Mouse (Mus musculus): ENCODE measurements around the gene Obscn.
A peak's percentile ranks its signal among the peaks of the same experiment; 100 is the strongest.

The Obscn gene

DNA sequence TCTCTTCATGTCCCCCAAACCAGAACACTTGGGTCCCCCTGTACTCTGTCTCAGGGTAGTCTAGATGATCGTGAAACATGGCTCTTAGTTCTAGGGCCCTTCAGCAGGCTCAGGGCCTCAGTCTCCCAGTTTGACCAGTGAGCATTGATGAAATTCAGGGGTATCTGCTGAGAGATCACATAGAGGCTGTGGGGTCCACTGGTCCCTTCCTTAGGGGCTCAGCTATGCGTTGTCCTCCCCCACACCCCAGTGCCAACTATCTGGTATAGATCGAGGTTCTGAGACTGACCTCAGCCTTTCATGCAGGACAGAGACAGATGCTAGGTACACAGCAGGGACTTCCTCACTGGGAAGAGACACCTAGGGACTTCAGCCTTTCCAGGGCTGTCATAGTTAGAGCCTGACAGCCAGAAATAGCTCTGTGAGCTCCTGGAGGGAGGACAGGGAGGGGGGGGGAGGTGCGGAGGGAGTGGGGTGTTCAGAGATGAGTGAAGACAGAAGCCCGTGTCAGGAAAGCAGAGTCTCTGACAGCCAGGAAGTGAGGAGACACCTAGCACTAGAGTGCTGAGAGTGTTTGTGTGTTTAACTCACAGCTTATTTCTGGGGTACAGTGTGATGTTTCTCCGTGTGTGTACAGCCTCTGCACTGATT lies 152.4 kb downstream of the Obscn start:
- DNase-seq (ENCODE audit: low spot score in 2 of 2), result no peak

DNA sequence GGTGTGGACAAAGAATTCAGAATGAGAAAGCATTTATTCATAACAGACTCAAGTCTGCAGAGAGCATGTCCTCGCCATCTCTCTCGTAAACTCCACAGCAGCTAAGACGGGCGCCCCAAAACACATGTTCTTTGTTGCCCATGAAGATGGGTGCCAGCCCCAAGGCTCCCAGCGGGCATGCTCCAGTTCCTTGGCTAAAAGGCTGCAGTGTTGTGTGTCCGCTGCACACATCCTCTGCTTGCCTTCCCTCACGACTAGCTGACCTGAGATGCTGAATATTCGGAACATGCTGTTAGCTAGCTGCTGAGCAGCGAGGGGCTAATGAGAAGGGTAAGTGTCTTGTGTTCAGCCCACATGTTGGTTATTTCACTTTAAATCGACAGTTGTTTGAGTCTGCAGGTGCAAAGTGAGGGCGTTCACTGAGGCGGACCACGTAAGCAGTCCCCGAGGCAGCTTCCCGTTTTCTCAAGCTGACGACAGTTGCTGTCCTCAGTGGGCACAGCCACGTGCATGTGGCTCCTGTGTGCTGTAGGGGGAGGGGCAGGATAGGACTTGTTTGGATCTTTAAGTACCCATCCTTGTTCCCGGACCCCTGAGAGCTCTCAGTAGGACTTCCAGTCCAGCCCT lies 153.6 kb downstream of the Obscn start:
- no peak for DNase-seq (ENCODE audit: low spot score in 2 of 2)

DNA sequence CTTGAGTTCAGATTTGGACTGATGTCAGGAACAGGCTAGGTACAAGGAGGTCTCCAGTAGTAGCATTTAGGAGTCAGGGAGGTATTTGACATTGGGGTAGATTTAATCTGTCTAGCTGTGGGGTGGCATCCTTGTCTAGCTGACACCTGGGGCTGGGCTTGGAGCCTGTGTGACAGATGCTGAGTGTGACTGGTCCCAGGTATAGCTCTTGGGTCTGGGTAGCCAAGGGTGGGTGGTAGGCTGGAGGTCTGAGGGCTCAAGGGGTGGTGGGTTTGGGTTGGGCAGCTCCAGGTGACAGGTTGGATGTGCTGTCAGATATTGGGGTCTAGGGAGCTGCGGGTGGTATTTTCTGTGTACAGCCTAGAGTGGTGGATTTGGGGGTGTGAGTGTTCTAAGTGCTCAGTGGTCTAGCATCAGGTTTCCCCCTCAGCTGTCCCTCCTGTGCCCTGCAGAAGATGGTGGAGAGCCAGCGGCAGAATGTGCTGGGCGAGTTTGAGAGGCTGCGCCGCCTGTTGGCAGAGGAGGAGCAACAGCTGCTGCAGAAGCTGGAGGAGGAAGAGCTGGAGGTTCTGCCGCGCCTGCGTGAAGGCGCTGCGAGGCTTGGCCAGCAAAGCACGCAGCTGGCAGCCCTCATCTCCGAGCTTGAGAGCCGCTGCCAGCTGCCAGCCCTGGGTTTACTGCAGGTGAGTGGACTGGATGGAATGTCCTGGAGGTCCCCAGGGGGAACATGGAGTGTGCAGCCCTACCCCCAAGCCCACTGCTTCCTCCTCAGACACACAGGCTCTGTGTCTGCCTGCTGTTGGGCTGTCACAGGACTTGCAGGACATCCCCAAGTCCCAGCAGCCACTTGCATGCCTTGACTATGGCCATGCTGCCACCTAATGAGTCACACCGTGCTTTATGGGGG lies 154.4 kb downstream of the Obscn start:
- DNase-seq (ENCODE audit: low spot score in 2 of 2), result peak in 1 of 2 experiments; percentile 65

DNA sequence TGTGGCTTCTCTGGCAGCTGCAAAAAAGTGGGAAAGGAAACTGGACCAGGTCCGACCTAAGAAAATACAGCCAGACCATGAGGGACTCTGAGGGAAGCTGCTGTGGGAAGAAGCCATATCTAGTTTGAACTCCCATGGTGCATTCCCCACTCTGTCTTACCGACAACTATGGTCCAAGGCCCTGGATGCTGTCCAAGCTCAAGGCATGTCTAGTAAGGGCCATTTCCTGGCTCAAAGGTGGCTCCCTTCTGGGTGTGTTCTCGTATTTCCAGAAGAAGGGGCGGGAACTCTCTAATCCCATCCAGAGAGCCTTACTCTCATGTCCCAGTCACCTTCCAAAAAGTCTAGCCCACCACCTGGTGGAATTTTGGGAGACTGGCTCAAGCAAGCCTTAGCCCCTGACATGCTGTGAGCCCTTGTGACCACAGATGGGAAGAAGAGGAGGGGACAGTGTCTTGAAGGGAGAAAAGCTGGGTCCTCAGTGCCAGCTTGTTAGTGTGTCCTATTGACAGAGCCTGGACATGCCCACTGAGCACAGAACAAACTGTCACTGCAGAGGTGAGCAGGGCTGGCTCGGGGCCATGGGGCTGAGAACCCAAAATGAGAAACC lies 155.7 kb downstream of the Obscn start:
- no peak for DNase-seq (ENCODE audit: low spot score in 2 of 2)

DNA sequence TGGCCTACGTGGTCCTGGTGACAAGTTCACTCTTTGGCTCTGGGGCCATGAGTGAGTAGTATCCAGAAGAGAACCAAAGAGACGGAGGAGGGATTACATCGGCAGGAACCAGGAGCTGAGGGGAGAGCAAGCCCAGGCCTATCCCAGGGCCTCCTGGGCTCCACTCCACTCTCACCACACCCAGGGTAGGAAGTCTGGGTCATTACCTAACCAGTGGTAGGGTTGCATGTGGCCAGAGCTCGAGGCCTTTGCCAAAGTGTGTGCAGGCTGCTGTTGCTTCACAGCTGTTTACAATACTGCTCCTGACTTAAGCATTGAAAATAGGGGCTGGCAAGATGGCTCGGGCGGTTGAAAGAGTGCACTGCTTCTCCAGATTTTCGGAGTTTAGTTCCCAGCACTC lies 156.5 kb downstream of the Obscn start:
- no peak for DNase-seq (ENCODE audit: low spot score in 2 of 2)

DNA sequence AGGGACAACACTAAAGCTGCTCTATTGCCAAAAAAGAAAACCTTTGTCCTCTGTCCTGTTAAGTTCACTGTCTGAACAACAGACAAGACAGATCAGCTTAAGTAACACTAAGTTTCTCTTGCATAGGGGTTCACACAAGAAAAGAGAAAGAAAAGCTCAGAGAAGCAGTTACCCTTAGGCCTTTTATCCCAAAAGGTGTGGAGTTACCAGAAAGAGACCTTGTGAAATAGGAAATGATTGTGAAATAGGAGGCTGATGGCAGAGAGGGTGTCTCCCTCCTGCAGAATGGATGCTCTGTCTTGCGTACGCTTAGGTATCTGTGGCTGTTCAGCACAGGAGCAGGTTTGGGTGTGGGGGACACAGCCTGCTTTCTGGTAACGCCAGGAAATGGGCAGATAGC lies 157.0 kb downstream of the Obscn start:
- no peak for DNase-seq (ENCODE audit: low spot score in 2 of 2)

DNA sequence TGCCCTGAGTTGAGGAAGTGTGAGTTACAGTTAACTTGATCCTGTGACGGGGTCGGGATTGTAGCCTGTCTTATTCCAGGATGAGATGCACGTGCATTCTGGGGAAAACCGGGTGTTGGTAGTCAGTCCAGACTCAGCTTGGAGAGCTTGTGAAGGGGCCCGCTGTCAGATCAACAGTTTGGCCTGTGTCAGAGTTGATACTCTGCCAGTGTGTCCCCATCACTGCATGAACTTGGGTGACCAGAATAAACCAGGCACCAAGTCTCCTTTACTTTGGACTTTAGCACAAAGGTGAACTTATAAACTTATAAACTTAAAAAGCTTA lies 157.5 kb downstream of the Obscn start:
- DNase-seq (ENCODE audit: low spot score in 2 of 2), result no peak

DNA sequence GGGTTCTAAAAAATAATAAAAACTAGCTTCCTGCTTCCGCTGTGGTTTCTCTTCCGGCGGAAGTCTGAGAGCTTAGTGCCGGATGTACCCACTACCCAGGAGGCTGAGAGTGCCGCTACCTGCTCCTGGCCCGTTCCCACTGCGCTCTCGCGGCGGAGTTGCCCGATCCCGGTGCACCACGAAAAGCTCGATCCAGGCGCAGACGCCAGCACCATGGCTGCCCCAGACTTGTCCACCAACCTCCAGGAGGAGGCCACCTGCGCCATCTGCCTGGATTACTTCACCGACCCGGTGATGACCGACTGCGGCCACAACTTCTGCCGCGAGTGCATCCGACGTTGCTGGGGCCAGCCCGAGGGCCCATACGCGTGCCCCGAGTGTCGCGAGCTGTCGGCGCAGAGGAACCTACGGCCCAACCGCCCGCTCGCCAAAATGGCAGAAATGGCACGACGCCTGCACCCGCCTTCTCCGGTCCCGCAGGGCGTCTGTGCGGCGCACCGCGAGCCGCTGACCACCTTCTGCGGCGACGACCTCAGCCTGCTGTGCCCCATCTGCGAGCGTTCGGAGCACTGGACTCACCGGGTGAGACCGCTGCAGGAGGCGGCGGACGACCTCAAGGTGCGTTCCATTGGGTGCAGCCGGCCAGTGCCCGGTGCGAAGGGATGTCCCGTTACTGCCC lies 158.0 kb downstream of the Obscn start, which contains the start of gene Trim11:
Gene Trim11, plus strand, starts transcription at position 67 of the 679 bp plus-strand sequence.
- peak in 1 of 2 experiments; percentile 51 for DNase-seq (ENCODE audit: low spot score in 2 of 2)

DNA sequence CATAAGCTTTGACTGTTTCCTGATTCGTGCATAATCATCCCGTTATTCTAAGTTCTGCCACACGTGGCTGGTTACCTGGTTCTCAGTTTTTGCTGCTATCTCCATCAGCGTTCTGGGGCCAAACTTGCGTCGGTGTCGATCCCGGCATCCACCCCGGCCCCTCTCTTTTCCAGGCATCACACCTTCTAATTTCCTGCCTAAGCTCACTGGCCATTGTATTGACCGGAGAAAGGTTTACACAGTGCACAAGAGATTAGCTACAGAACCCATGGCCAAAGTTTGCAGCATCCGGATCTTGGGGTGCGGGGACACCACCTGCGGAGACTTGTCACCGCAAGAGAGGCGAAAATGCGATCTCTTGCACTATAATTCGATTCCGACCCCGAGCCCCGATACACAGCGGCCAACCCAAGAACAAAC lies 158.6 kb downstream of the Obscn start:
- no peak for DNase-seq (ENCODE audit: low spot score in 2 of 2)

DNA sequence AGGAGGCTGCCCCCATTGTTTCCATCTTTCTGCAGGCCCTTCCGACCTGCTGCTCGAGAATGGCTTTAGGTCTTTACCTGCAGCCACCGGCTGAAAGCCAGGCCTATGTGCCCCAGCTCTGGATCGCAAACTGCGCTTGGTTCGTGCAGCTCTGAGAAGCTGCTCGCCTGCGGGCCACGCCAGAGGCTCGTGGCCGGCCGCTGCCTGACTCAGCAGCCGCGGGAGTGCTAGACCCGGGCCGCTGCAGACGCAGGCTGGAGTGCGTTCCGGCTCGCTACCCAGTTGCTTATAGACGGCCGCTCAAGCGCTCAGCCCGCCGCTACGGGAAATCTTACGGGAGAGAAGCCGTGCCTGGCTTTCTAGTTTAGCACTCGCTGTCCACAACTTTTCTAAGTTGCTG lies 159.1 kb downstream of the Obscn start:
- DNase-seq (ENCODE audit: low spot score in 2 of 2), result no peak

DNA sequence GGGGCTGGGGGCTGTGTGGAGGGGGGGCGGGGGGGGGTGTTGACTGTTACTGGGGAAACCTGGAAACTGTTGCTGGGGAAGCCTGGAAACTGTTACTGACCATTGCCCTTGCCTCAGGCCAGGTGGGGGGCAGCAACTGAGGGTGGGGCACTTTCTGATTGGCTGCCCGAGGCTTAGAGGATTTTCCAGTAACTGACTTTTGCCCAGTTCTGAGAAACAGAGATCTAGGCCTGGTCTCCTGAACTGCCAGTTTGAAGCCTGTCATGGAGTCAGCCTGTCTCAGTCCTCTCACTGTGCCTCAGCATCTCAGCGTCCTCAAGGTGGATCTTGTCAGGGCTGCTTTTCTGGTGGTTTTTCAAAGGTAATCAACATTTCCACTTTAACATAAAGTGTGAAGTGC lies 161.8 kb downstream of the Obscn start:
- no peak for DNase-seq (ENCODE audit: low spot score in 2 of 2)

DNA sequence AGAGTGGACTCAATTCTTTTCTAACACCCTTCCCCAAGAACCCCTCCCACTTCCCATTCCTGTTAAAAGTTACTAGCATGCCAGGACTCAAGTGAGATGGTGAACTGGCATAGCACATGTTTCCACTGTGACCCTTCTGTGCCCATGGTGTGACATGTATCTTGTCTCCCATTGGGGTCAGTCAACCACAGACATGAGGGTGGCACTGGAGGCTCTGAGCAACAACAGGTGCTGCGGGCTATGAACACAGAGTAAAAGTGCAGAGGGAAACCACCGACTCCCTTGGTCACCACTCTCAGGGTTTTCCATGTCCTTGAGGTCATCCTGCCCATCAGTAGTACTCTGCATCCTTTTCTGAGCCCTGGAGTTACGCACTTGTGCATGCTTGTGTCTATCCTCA lies 164.4 kb downstream of the Obscn start:
- DNase-seq (ENCODE audit: low spot score in 2 of 2), result no peak

DNA sequence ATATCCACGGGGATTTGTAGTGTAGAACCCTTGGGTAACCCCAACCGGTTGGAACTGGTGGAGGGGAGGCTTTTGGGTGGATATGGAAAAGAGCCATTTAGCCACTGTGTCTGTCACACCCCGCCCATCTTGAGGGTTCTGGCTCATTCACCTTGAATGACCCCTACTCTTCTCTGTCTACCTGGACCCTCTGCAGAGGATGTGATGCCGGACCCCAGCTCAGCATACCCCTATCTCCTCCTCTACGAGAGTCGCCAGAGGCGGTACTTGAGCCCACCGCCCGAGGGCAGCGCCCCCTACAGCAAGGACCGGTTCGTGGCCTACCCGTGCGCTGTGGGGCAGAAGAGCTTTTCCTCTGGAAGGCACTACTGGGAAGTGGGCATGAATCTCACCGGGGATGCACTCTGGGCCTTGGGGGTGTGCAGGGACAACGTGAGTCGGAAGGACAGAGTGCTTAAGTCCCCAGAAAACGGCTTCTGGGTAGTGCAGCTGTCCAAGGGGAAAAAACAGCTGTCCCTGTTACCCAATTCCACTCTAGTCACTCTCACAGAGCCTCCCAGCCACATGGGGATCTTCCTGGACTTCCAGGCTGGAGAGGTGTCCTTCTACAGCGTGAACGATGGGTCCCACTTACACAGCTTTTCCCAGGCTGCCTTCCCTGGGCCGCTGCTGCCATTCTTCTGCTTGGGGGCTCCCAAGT lies 165.2 kb downstream of the Obscn start:
- no peak for DNase-seq (ENCODE audit: low spot score in 2 of 2)

DNA sequence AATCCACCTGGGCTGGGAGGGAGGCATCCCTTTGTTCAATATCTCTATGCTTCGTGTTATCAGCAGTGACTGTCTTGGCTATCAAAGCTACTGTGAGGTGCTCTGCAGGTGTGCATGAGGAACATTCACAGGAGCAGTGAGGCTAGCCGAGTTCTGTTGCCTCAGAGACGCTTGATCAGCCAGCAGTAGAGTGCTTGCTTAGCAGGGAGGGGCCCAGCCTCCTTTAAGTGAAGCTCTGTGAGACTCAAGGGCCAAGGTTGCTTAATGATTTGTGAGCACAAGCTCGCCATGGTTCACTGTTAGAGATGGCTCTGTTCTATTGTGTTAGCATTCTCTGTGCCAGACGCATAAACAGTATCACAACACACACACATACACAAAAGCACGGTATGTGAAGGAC lies 166.5 kb downstream of the Obscn start:
- no peak for DNase-seq (ENCODE audit: low spot score in 2 of 2)

DNA sequence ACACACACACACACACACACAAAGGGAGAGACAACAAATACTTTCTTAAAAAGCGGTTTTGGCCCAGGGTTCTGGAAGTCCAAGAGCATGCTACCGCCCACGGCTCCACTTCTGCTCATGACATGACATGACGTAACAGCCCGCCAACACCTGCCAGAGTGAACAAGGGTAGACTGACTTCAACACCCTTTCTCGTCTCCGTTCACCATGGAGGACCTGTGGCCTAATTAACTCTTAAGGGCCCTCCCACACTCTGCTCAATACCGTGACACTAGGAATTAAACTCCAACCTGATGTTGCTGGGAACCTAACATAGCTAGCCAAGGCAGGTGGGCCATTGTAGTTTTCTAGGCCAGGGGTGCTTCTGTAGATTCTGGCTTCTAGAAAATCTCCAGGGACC lies 167.2 kb downstream of the Obscn start:
- no peak for DNase-seq (ENCODE audit: low spot score in 2 of 2)

DNA sequence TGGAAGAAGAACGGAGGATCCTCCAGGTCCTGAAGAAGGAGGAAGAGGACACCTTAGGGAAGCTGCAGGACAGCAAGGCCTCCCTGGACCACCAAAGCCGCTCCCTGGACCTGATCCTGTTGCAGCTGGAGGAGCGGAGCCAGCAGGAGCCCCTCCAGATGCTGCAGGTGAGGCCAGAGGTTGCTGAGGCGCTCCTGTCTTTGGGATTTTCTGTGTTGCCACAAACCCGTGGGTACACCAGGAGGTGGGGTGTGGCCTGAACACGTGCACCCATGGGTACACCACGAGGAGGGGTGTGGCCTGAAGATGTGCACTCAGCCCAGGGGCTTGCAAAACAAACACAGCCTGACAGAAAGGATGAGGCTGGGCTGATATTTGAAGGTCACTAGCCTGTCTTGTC lies 167.7 kb downstream of the Obscn start:
- DNase-seq (ENCODE audit: low spot score in 2 of 2), result no peak

DNA sequence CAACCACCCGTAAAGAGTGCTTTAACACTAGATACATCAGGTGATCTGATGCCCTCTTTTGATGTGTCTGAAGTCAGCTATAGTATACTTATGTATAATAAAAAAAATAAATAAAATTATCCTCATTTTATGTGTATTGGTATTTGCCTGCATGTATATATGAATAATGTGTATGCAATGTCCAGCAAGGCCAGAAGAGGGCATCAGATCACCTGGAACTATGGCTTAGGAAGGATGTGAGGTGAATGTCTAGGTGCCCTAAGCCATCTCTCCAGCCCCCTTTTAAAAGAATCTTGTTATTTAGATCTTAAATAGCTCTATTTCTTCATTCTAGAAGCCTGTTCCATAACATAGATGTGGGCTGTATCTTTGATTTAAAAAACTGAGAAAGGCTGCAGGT lies 168.9 kb downstream of the Obscn start:
- no peak for DNase-seq (ENCODE audit: low spot score in 2 of 2)

DNA sequence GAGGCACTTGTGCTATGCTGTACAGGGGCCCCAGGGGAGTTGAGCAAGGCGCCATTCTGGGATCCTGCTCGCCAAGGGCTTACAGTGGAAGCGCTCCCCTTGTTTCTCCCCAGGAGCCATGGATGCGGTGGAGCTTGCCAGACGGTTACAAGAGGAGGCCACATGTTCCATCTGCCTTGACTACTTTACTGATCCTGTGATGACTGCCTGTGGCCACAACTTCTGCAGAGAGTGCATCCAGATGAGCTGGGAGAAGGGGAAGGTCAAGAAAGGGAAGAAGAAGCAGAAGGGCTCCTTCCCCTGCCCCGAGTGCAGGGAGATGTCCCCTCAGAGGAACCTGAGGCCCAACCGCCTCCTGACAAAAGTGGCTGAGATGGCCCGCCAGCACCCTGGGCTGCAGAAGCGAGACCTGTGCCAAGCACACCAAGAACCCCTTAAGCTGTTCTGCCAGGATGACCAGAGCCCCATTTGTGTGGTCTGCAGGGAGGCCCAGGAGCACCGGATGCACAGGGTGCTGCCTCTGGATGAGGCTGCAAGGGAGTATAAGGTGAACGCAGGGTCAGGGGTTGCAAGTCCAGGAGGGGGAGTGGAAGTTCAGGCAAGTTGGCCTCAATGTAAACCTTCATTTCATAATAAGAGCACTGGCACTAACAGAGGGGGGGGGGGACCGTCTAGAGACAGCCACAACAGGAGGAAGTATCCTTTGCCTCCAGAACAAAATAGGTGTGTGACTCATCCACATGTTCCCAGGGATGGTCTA lies 171.0 kb downstream of the Obscn start:
- DNase-seq (ENCODE audit: low spot score in 2 of 2), result no peak

DNA sequence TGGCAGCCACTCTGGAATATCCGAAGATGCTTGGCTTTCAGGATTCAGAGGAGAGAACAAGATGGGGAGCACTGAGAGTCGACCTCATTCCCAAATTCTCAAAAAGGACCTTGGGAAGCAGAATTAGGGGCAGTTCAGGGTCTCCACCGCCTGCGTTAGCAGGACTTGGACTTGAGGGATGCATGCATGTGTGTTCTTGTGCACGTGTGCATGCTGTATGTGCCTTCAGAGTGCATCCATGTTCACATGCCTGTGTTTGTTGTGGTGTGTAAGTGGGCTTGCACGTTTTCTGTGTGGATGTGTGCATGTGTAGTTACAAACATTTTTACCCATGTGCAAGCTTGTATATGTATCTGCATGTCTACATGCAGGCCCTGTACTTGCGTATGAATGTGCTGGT lies 172.0 kb downstream of the Obscn start:
- no peak for DNase-seq (ENCODE audit: low spot score in 2 of 2)

DNA sequence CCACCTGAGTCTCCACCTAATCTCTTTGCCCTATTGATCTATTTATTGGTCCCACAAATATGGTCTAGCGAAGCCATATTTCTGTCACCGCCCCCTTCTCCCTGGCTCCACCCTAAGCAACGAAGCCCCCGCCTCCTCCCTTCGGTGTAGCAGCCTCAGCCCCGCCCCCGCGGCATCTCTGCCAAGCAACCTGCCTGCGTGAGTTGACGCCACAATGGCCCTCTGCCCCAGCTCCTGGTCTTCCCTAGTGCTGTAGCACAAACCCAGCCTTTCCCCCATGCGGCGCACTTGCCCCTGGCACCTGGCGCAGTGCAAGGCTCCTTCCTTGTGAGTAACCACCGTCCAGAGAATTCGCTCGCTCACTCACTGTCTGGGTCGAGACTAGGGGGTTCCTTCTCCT lies 172.7 kb downstream of the Obscn start:
- DNase-seq (ENCODE audit: low spot score in 2 of 2), result peak in 1 of 2 experiments; percentile 27

Measured in cerebellum, postnatal 4 days (tissue).